In the genomic region with DNA sequence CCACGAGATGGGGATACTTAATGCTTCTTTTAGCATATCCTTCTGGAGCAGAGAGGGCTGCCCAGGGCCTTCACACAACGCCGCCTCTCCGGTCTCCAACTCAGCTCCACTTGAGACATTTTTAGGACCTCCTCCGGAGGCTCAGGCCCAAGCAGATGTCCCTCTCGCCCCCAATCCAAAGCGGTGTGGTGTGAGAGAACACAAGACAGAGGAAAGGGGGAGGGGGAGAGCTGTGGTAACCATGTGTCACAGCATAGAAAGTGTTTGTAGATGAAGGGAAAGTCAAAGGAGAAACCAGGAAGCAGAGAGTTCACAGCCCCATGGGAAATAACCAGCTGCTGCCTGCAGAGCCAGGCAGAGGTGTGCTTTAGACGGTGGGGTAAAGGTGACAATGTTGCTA, we compare ENCODE assay signal across 14 mouse cellular contexts. TPM values are rescaled to one million over a fixed set of nuclear protein-coding genes. Genes with fewer than 3 reads are reported as not detected.
DNase-seq lines count a peak whose midpoint lies in the region; ATAC-seq lines count a peak whose summit lies in the region.
"Had no signal": no experiment of that assay in that cellular context is flagged by ENCODE, and none has a peak within 500 bp of the region (broad histone marks: within the 10 kb centered on the region; RNA-seq: fewer than 3 reads in every experiment).

No protein-coding gene starts in this region.

- no peak overlapping the region for H3K9ac ChIP-seq in lung, embryonic 16.5 days (ENCODE audit: low read length)
- H3K9ac ChIP-seq: embryonic facial prominence, embryonic 15.5 days; forebrain, embryonic 13.5 days; heart, embryonic 12.5 days; intestine, embryonic 15.5 days had no signal

- H3K4me1 ChIP-seq in lung, embryonic 16.5 days (replicated peaks; ENCODE audit: control insufficient read depth, insufficient read depth, low read length) = no peaks in the 10 kb centered on the region
- no peaks in the 10 kb centered on the region for H3K4me1 ChIP-seq in midbrain, embryonic 10.5 days
- H3K4me1 ChIP-seq: embryonic facial prominence, embryonic 15.5 days; forebrain, embryonic 13.5 days; heart, embryonic 12.5 days; hindbrain, embryonic 10.5 days; intestine, embryonic 15.5 days had no signal

- H3K4me2 ChIP-seq in lung, embryonic 16.5 days (ENCODE audit: low read depth, low read length) = no peak overlapping the region
- H3K4me2 ChIP-seq: embryonic facial prominence, embryonic 15.5 days; forebrain, embryonic 13.5 days; heart, embryonic 12.5 days; intestine, embryonic 15.5 days had no signal

- no peak overlapping the region for H3K27ac ChIP-seq in lung, embryonic 16.5 days (ENCODE audit: low read length)
- H3K27ac ChIP-seq in midbrain, embryonic 10.5 days (replicated peaks) = no peak overlapping the region
- H3K27ac ChIP-seq: embryonic facial prominence, embryonic 15.5 days; forebrain, embryonic 13.5 days; hindbrain, embryonic 10.5 days; intestine, embryonic 15.5 days; kidney, postnatal 0 days had no signal

- 36% methylated on average over 8 of the region's 8 CpGs for WGBS in lung, embryonic 16.5 days
- 79% methylated on average over 8 of the region's 8 CpGs for WGBS in midbrain, embryonic 10.5 days

- peak; percentile 38; the same call in 1 of the 2 replicates for ATAC-seq in lung, embryonic 16.5 days (ENCODE audit: low read depth)
- ATAC-seq: forebrain, embryonic 13.5 days; intestine, embryonic 15.5 days had no signal

- no peaks in the 10 kb centered on the region for H3K9me3 ChIP-seq in lung, embryonic 16.5 days (ENCODE audit: control insufficient read depth, low read length)
- no peaks in the 10 kb centered on the region for H3K9me3 ChIP-seq in midbrain, embryonic 10.5 days (replicated peaks)
- H3K9me3 ChIP-seq: embryonic facial prominence, embryonic 15.5 days; forebrain, embryonic 13.5 days; heart, embryonic 12.5 days; hindbrain, embryonic 10.5 days; intestine, embryonic 15.5 days had no signal

- H3K36me3 ChIP-seq in lung, embryonic 16.5 days (ENCODE audit: control insufficient read depth, insufficient read depth, low read length) = no peaks in the 10 kb centered on the region
- no peaks in the 10 kb centered on the region for H3K36me3 ChIP-seq in midbrain, embryonic 10.5 days
- H3K36me3 ChIP-seq: embryonic facial prominence, embryonic 15.5 days; heart, embryonic 12.5 days; hindbrain, embryonic 10.5 days; intestine, embryonic 15.5 days had no signal

- no peaks in the 10 kb centered on the region for H3K27me3 ChIP-seq in lung, embryonic 16.5 days (ENCODE audit: control insufficient read depth, insufficient read depth, low read depth, low read length)
- no peaks in the 10 kb centered on the region for H3K27me3 ChIP-seq in midbrain, embryonic 10.5 days (ENCODE audit: low read depth, poor library complexity, severe bottlenecking)
- H3K27me3 ChIP-seq: embryonic facial prominence, embryonic 15.5 days; forebrain, embryonic 13.5 days; heart, embryonic 12.5 days; intestine, embryonic 15.5 days had no signal

- H3K4me3 ChIP-seq in lung, embryonic 16.5 days (ENCODE audit: low read length) = no peak overlapping the region
- no peak overlapping the region for H3K4me3 ChIP-seq in midbrain, embryonic 10.5 days
- H3K4me3 ChIP-seq: embryonic facial prominence, embryonic 15.5 days; forebrain, embryonic 13.5 days; heart, embryonic 12.5 days; hindbrain, embryonic 10.5 days; intestine, embryonic 15.5 days had no signal

- no peak for DNase-seq in lung, postnatal 4 days
- peak; percentile 41 to 73 for DNase-seq in frontal cortex, postnatal 36 days (ENCODE audit: low spot score in 2 of 2)
- DNase-seq in right cerebral cortex, postnatal 14 days = peak; percentile 24
- peak; percentile 29 to 50 for DNase-seq in thymus, postnatal 36 days
- DNase-seq in cerebellum, adult 11-12 months = no peak
- DNase-seq in midbrain, embryonic 10.5 days (ENCODE audit: low spot score) = no peak
- DNase-seq: liver had no signal

RNA-seq across cellular contexts. Expression of gene Foxp1, which starts 44.4 kb away (rescaled TPM):
- 104 and 116 TPM in 2 replicates for polyA plus RNA-seq in lung, embryonic 16.5 days (2015; fragmentation: Nextera tagmentation; extraction: Ambion mirVana)
- polyA plus RNA-seq in midbrain, embryonic 10.5 days (2016; fragmentation: Nextera tagmentation; extraction: Ambion mirVana) = 63.7 and 75.4 TPM in 2 replicates

Comparison
In these comparisons a context has a peak if more than half of its experiments do, and no peak if none do; other contexts are left out.
1. DNase-seq: peak in frontal cortex, postnatal 36 days (2 of 2), right cerebral cortex, postnatal 14 days (single experiment) and thymus, postnatal 36 days (2 of 2); none in lung, postnatal 4 days (0 of 2), cerebellum, adult 11-12 months (single experiment) and midbrain, embryonic 10.5 days (single experiment).